Mouse (Mus musculus): ENCODE measurements at regions not wholly inside any gene's neighbourhood (a gene's known extent, or its start where the extent isn't known, plus 50 kb on each side); places are given as distances from the start of the nearest gene placed in this dataset.

DNA sequence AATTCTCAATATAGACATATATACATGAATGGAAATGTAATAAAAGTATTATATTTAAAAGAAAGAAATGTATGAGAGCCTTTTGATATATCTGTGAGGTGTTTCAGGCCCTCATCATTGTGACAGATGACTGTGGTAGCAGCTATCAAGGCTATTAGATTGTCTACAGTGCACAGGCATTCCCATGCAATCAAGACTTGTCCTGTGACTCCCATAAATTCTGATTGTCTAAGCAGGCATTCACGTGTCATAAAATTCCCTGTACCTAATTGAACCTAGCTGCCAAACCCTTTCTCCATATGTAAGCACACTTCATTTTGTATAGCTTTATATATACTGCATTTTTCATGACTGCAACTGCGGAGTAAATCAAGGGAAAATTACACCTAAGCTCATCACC is 301.3 kb downstream of the Arl6ip6 start:
- Histone ChIP-seq H3K9ac (ENCODE audit: insufficient read depth, low read depth, low read length, poor library complexity, severe bottlenecking) (no peak overlapping the region), H3K27ac (ENCODE audit: insufficient read depth, low read depth, low read length, poor library complexity, severe bottlenecking) (no peak overlapping the region), H3K4me3 (ENCODE audit: insufficient read depth in 1 of 2, low read depth in 1 of 2, low read length in 2 of 2, poor library complexity in 1 of 2, severe bottlenecking in 1 of 2) (no peak overlapping the region), H3K9me3 (ENCODE audit: control insufficient read depth, insufficient read depth, low read depth, low read length) (no peaks in the 10 kb centered on the region), H3K36me3 (ENCODE audit: control insufficient read depth, insufficient read depth, low read length, poor library complexity, severe bottlenecking) (no peaks in the 10 kb centered on the region), H3K4me1 (ENCODE audit: control insufficient read depth in 2 of 2, insufficient read depth in 2 of 2, low read length in 2 of 2, poor library complexity in 1 of 2) (no peaks in the 10 kb centered on the region)
- TF ChIP-seq MAFK (IDR thresholded peaks at IDR 0.05; ENCODE audit: insufficient read depth, low read depth, low read length) = no peak
- TF ChIP-seq CHD2 (IDR thresholded peaks at IDR 0.05; ENCODE audit: low read depth, low read length) = no peak
- no peak for TF ChIP-seq ZNF384 (IDR thresholded peaks at IDR 0.05; ENCODE audit: low read depth, low read length)
- TF ChIP-seq HCFC1 (IDR thresholded peaks at IDR 0.05; ENCODE audit: borderline replicate concordance, insufficient read depth, low read length) = no peak
- no peak for TF ChIP-seq ZC3H11A (IDR thresholded peaks at IDR 0.05; ENCODE audit: borderline replicate concordance, low read depth, low read length)
- no peak for DNase-seq (ENCODE audit: low read depth, low spot score)
- in situ Hi-C loops (cut with MboI; ENCODE audit: low sequenced_read_pairs in 2 of 2, unreplicated experiment in 2 of 2) = no loop called here

- no peak for TF ChIP-seq ZC3H11A (IDR thresholded peaks at IDR 0.05; ENCODE audit: borderline replicate concordance, low read depth, low read length)
- TF ChIP-seq CHD2 (IDR thresholded peaks at IDR 0.05; ENCODE audit: low read depth, low read length) = no peak
- no peak for TF ChIP-seq HCFC1 (IDR thresholded peaks at IDR 0.05; ENCODE audit: borderline replicate concordance, insufficient read depth, low read length)
- no peak for TF ChIP-seq ZNF384 (IDR thresholded peaks at IDR 0.05; ENCODE audit: low read depth, low read length)
- no peak for TF ChIP-seq MAFK (IDR thresholded peaks at IDR 0.05; ENCODE audit: insufficient read depth, low read depth, low read length)
- H3K4me3 ChIP-seq (ENCODE audit: insufficient read depth in 1 of 2, low read depth in 1 of 2, low read length in 2 of 2, poor library complexity in 1 of 2, severe bottlenecking in 1 of 2) = no peak overlapping the region
- DNase-seq (ENCODE audit: low read depth, low spot score) = no peak
- no peak overlapping the region for H3K27ac ChIP-seq (ENCODE audit: insufficient read depth, low read depth, low read length, poor library complexity, severe bottlenecking)
- in situ Hi-C loops (cut with MboI; ENCODE audit: low sequenced_read_pairs in 2 of 2, unreplicated experiment in 2 of 2) = no loop called here
- H3K4me1 ChIP-seq (ENCODE audit: control insufficient read depth in 2 of 2, insufficient read depth in 2 of 2, low read length in 2 of 2, poor library complexity in 1 of 2) = no peaks in the 10 kb centered on the region
- H3K9ac ChIP-seq (ENCODE audit: insufficient read depth, low read depth, low read length, poor library complexity, severe bottlenecking) = no peak overlapping the region
- H3K36me3 ChIP-seq (ENCODE audit: control insufficient read depth, insufficient read depth, low read length, poor library complexity, severe bottlenecking) = no peaks in the 10 kb centered on the region
- no peaks in the 10 kb centered on the region for H3K9me3 ChIP-seq (ENCODE audit: control insufficient read depth, insufficient read depth, low read depth, low read length)
These were observed 310.2 kb downstream of the Arl6ip6 start for GRCm38 (mm10) chr2:53501657-53502274.

GRCm38 (mm10) chr2:53502275-53502667 is 310.7 kb downstream of the Arl6ip6 start:
- H3K4me3 ChIP-seq (ENCODE audit: insufficient read depth in 1 of 2, low read depth in 1 of 2, low read length in 2 of 2, poor library complexity in 1 of 2, severe bottlenecking in 1 of 2) = no peak overlapping the region
- in situ Hi-C loops (cut with MboI; ENCODE audit: low sequenced_read_pairs in 2 of 2, unreplicated experiment in 2 of 2) = no loop called here
- no peak overlapping the region for H3K9ac ChIP-seq (ENCODE audit: insufficient read depth, low read depth, low read length, poor library complexity, severe bottlenecking)
- H3K36me3 ChIP-seq (ENCODE audit: control insufficient read depth, insufficient read depth, low read length, poor library complexity, severe bottlenecking) = no peaks in the 10 kb centered on the region
- H3K9me3 ChIP-seq (ENCODE audit: control insufficient read depth, insufficient read depth, low read depth, low read length) = no peaks in the 10 kb centered on the region
- no peaks in the 10 kb centered on the region for H3K4me1 ChIP-seq (ENCODE audit: control insufficient read depth in 2 of 2, insufficient read depth in 2 of 2, low read length in 2 of 2, poor library complexity in 1 of 2)
- TF ChIP-seq HCFC1 (IDR thresholded peaks at IDR 0.05; ENCODE audit: borderline replicate concordance, insufficient read depth, low read length) = no peak
- TF ChIP-seq ZC3H11A (IDR thresholded peaks at IDR 0.05; ENCODE audit: borderline replicate concordance, low read depth, low read length) = no peak
- no peak for TF ChIP-seq ZNF384 (IDR thresholded peaks at IDR 0.05; ENCODE audit: low read depth, low read length)
- no peak for TF ChIP-seq MAFK (IDR thresholded peaks at IDR 0.05; ENCODE audit: insufficient read depth, low read depth, low read length)
- no peak for DNase-seq (ENCODE audit: low read depth, low spot score)
- no peak overlapping the region for H3K27ac ChIP-seq (ENCODE audit: insufficient read depth, low read depth, low read length, poor library complexity, severe bottlenecking)

GRCm38 (mm10) chr2:53542097-53542496 is 350.6 kb downstream of the Arl6ip6 start:
- Histone ChIP-seq H3K36me3 (ENCODE audit: control insufficient read depth, insufficient read depth, low read length, poor library complexity, severe bottlenecking) (no peaks in the 10 kb centered on the region), H3K9me3 (ENCODE audit: control insufficient read depth, insufficient read depth, low read depth, low read length) (no peaks in the 10 kb centered on the region), H3K27ac (ENCODE audit: insufficient read depth, low read depth, low read length, poor library complexity, severe bottlenecking) (no peak overlapping the region), H3K4me3 (ENCODE audit: insufficient read depth in 1 of 2, low read depth in 1 of 2, low read length in 2 of 2, poor library complexity in 1 of 2, severe bottlenecking in 1 of 2) (no peak overlapping the region), H3K4me1 (ENCODE audit: control insufficient read depth in 2 of 2, insufficient read depth in 2 of 2, low read length in 2 of 2, poor library complexity in 1 of 2) (no peaks in the 10 kb centered on the region), H3K9ac (ENCODE audit: insufficient read depth, low read depth, low read length, poor library complexity, severe bottlenecking) (no peak overlapping the region)
- no peak for DNase-seq (ENCODE audit: low read depth, low spot score)
- in situ Hi-C loops (cut with MboI; ENCODE audit: low sequenced_read_pairs in 2 of 2, unreplicated experiment in 2 of 2) = no loop called here
- TF ChIP-seq CHD2 (IDR thresholded peaks at IDR 0.05; ENCODE audit: low read depth, low read length) = no peak
- TF ChIP-seq MAFK (IDR thresholded peaks at IDR 0.05; ENCODE audit: insufficient read depth, low read depth, low read length) = no peak
- no peak for TF ChIP-seq ZNF384 (IDR thresholded peaks at IDR 0.05; ENCODE audit: low read depth, low read length)
- TF ChIP-seq HCFC1 (IDR thresholded peaks at IDR 0.05; ENCODE audit: borderline replicate concordance, insufficient read depth, low read length) = no peak
- no peak for TF ChIP-seq ZC3H11A (IDR thresholded peaks at IDR 0.05; ENCODE audit: borderline replicate concordance, low read depth, low read length)

- no peak overlapping the region for H3K4me3 ChIP-seq (ENCODE audit: insufficient read depth in 1 of 2, low read depth in 1 of 2, low read length in 2 of 2, poor library complexity in 1 of 2, severe bottlenecking in 1 of 2)
- TF ChIP-seq ZNF384 (IDR thresholded peaks at IDR 0.05; ENCODE audit: low read depth, low read length) = no peak
- TF ChIP-seq MAFK (IDR thresholded peaks at IDR 0.05; ENCODE audit: insufficient read depth, low read depth, low read length) = no peak
- TF ChIP-seq CHD2 (IDR thresholded peaks at IDR 0.05; ENCODE audit: low read depth, low read length) = no peak
- TF ChIP-seq ZC3H11A (IDR thresholded peaks at IDR 0.05; ENCODE audit: borderline replicate concordance, low read depth, low read length) = no peak
- TF ChIP-seq HCFC1 (IDR thresholded peaks at IDR 0.05; ENCODE audit: borderline replicate concordance, insufficient read depth, low read length) = no peak
- no peaks in the 10 kb centered on the region for H3K4me1 ChIP-seq (ENCODE audit: control insufficient read depth in 2 of 2, insufficient read depth in 2 of 2, low read length in 2 of 2, poor library complexity in 1 of 2)
- no peaks in the 10 kb centered on the region for H3K9me3 ChIP-seq (ENCODE audit: control insufficient read depth, insufficient read depth, low read depth, low read length)
- no peak overlapping the region for H3K27ac ChIP-seq (ENCODE audit: insufficient read depth, low read depth, low read length, poor library complexity, severe bottlenecking)
- H3K9ac ChIP-seq (ENCODE audit: insufficient read depth, low read depth, low read length, poor library complexity, severe bottlenecking) = no peak overlapping the region
- in situ Hi-C loops (cut with MboI; ENCODE audit: low sequenced_read_pairs in 2 of 2, unreplicated experiment in 2 of 2) = no loop called here
- DNase-seq (ENCODE audit: low read depth, low spot score) = no peak
- H3K36me3 ChIP-seq (ENCODE audit: control insufficient read depth, insufficient read depth, low read length, poor library complexity, severe bottlenecking) = no peaks in the 10 kb centered on the region
These were observed 382.5 kb downstream of the Arl6ip6 start for GRCm38 (mm10) chr2:53574007-53574406.

All from ES-E14 (cell line).